Mouse (Mus musculus): ENCODE data around the gene Pald1. TPM values are rescaled to one million over a fixed set of nuclear protein-coding genes. Genes with fewer than 3 reads are reported as not detected.

The Pald1 gene
- total RNA-seq, 1 experiment from 2014 or later, result 0.84 TPM

DNA sequence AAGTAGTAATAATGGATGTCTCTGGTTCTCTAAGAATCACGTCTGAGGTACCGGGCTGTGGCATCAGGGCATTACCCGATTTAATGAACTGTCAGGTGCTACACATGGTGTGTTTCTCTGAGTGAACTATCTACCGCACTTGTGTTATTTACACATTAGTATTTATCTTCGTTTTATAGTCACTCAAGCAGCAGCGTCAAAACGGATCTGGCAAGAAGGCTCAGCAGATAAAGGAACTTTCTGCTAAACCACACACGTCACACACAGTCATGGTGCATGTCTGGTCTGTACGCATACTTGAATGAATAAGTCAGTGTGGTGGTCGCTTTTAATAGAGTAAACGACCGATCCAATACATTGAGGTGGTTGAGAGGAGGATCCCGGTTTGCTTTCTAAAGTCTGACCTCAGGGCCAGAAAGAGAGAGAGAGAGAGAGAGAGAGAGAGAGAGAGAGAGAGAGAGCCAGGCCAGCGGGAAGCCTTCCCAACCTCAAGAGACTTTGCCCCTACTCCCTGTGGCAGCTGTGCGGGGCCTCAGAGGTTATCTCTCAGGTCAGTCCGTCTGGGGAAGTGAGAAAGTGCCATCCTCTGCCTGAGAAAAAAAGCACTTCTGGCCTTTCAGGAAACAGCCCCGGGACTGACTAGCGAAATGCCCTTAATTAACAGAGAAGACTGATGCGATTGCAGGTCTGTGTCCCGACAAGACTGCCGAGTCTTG, 29.7 kb upstream of the Pald1 start:
- ATAC-seq (replicated peaks in 1 of 2; ENCODE audit: insufficient read depth in 1 of 2, low FRiP score in 2 of 2, low TSS enrichment in 1 of 2, low read depth in 1 of 2, poor library complexity in 2 of 2, severe bottlenecking in 2 of 2), result peak; percentile 45 to 54; a peak in 2 of 4 replicates

DNA sequence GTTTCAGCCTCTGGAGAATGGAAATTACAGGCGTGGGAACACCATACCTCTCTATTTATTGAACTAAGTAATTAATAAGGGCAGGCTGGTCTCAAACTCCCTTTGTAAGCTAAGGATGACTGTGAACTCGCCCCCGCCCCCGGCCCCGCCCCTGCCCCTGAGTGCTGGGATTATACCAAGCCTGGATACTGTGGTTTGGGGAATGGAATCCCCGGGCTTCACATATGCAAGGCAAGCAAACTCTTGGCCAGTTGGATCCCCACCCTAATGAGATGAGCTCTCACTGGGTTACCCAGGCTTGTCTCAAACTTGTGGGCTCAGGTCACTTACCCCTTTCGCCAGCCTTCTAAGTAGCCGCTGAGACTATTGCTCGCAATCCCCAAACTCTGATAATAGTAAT, 26.9 kb upstream of the Pald1 start:
- ATAC-seq (replicated peaks in 1 of 2; ENCODE audit: insufficient read depth in 1 of 2, low FRiP score in 2 of 2, low TSS enrichment in 1 of 2, low read depth in 1 of 2, poor library complexity in 2 of 2, severe bottlenecking in 2 of 2), result no peak

DNA sequence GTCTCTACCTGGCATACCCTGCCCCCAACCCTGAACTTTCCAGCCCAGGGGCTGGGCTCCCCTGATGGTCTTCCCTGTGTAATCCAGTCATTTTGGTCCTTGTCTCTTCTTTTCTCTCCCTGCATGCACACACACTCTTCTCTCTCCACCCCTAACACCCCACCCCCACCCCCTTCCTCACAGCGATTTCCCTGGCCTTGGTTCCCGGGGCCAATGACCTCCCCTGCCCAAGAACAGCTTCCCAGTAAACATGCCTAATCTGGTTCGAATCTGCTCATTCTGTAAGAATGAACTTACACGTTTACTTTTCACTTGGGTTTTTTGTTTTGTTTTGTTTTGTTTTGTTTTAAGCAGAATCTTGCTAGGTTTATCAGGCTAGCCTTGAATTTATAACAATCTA, 26.4 kb upstream of the Pald1 start:
- ATAC-seq (replicated peaks in 1 of 2; ENCODE audit: insufficient read depth in 1 of 2, low FRiP score in 2 of 2, low TSS enrichment in 1 of 2, low read depth in 1 of 2, poor library complexity in 2 of 2, severe bottlenecking in 2 of 2), result no peak

DNA sequence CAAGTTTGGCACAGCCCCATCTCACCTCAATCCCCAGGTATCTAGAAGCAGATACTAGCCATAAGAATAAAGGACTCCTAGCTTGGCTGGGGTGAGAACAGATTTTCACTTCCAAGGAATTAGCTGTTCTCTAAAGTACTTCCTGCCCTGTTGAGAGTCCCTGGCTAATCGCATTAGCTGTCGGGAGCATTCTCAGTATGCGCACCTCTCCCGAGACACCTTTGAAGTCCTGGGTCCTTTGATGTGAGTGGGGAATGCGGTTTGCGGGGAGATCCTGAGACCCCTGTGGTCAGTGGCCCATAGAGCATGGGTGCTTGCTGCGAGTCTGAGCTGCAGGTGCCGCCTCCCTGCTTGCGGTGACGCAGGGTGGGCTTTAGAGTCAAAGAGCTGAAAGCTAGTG, 22.6 kb upstream of the Pald1 start:
- ATAC-seq (replicated peaks in 1 of 2; ENCODE audit: insufficient read depth in 1 of 2, low FRiP score in 2 of 2, low TSS enrichment in 1 of 2, low read depth in 1 of 2, poor library complexity in 2 of 2, severe bottlenecking in 2 of 2), result no peak

DNA sequence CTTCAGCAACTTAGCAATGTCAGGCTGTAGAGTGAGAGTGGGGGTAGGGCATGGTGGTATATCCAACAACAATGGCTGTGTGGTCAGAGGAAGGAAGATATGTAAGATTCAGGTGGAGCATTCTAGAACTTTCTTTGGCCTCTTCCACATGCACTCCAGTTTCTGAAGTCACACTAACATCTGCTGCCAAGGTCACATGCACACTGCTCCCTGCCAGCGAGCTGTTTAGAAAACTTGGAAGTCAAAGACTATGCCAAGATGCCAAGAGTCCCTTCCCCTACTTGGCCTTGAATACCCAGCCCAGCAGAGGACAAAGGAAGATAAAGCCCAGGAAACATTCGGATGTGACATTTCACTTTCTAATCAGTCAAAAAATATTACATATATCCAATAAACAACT, 19.6 kb upstream of the Pald1 start:
- no peak for ATAC-seq (replicated peaks in 1 of 2; ENCODE audit: insufficient read depth in 1 of 2, low FRiP score in 2 of 2, low TSS enrichment in 1 of 2, low read depth in 1 of 2, poor library complexity in 2 of 2, severe bottlenecking in 2 of 2)

DNA sequence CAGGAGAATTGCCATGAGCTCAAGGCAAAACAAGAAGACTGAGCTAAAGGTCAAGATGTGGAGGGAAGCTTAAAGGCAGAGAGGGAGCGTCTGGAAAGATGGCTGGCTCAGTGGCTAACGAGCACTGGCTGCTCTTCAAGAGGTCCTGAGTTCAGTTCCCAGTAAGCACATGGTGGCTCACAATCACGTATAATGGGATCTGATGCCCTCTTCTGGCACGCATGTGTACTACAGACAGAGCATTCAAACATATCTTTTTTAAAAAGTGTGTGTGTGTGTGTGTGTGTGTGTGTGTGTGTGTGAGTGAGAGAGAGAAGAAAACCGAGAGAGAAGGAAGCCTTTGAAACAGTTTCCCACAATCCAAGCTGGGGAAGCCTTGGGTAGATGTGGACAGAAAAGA, 19.1 kb upstream of the Pald1 start:
- ATAC-seq (replicated peaks in 1 of 2; ENCODE audit: insufficient read depth in 1 of 2, low FRiP score in 2 of 2, low TSS enrichment in 1 of 2, low read depth in 1 of 2, poor library complexity in 2 of 2, severe bottlenecking in 2 of 2), result no peak

- ATAC-seq (replicated peaks in 1 of 2; ENCODE audit: insufficient read depth in 1 of 2, low FRiP score in 2 of 2, low TSS enrichment in 1 of 2, low read depth in 1 of 2, poor library complexity in 2 of 2, severe bottlenecking in 2 of 2), result no peak
Measured at GRCm38 (mm10) chr10:61400407-61400806, 17.1 kb upstream of the Pald1 start.

- ATAC-seq (replicated peaks in 1 of 2; ENCODE audit: insufficient read depth in 1 of 2, low FRiP score in 2 of 2, low TSS enrichment in 1 of 2, low read depth in 1 of 2, poor library complexity in 2 of 2, severe bottlenecking in 2 of 2), result peak; percentile 85 to 88
Measured at GRCm38 (mm10) chr10:61399156-61399734, 15.9 kb upstream of the Pald1 start.

- ATAC-seq (replicated peaks in 1 of 2; ENCODE audit: insufficient read depth in 1 of 2, low FRiP score in 2 of 2, low TSS enrichment in 1 of 2, low read depth in 1 of 2, poor library complexity in 2 of 2, severe bottlenecking in 2 of 2), result no peak
Measured at GRCm38 (mm10) chr10:61398125-61398524, 14.8 kb upstream of the Pald1 start.

GRCm38 (mm10) chr10:61394476-61395136, 11.3 kb upstream of the Pald1 start:
- peak; percentile 37 to 63; a peak in 2 of 4 replicates for ATAC-seq (replicated peaks in 1 of 2; ENCODE audit: insufficient read depth in 1 of 2, low FRiP score in 2 of 2, low TSS enrichment in 1 of 2, low read depth in 1 of 2, poor library complexity in 2 of 2, severe bottlenecking in 2 of 2)

- ATAC-seq (replicated peaks in 1 of 2; ENCODE audit: insufficient read depth in 1 of 2, low FRiP score in 2 of 2, low TSS enrichment in 1 of 2, low read depth in 1 of 2, poor library complexity in 2 of 2, severe bottlenecking in 2 of 2), result no peak
Measured at GRCm38 (mm10) chr10:61392584-61392983, 9.3 kb upstream of the Pald1 start.

DNA sequence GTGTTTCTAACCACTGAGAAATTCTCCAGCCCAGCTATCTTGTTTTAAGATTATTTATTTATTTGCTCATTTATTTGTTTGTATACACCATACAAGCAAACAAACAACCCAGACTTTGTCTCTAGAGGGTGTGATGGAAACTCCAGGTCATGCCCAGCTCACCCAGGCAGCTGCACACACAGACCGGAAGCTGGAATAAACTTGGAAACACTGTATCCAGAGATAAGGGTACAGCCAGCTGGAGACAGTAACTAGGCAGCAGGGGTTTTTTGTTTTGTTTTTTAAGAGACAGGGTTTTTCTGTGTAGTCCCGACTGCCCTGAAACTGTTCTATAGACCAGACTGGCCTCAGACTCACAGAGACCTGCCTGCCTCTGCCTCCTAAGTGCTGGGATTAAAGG, 6.8 kb upstream of the Pald1 start:
- no peak for ATAC-seq (replicated peaks in 1 of 2; ENCODE audit: insufficient read depth in 1 of 2, low FRiP score in 2 of 2, low TSS enrichment in 1 of 2, low read depth in 1 of 2, poor library complexity in 2 of 2, severe bottlenecking in 2 of 2)

DNA sequence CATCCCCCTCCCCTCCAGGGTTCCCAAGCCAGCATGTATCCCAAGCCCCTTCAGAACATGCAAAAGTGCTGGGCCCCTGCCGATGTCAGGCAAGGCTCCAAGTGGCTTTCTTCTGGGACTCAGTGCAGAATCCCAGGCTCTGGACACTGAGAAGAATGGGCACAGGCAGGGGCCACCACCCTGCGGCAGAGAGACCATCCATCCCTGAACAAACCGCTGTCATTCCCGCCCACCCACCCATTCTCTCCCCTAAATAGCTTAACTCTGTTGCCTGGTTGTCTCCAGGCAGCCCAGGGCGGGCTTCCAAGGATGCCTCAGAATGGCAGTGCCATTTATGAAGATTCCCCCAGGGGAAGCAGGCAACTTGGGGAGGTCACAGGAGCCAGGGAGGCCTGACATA, 5.7 kb upstream of the Pald1 start:
- no peak for ATAC-seq (replicated peaks in 1 of 2; ENCODE audit: insufficient read depth in 1 of 2, low FRiP score in 2 of 2, low TSS enrichment in 1 of 2, low read depth in 1 of 2, poor library complexity in 2 of 2, severe bottlenecking in 2 of 2)

GRCm38 (mm10) chr10:61386284-61386683, 3.0 kb upstream of the Pald1 start:
- ATAC-seq (replicated peaks in 1 of 2; ENCODE audit: insufficient read depth in 1 of 2, low FRiP score in 2 of 2, low TSS enrichment in 1 of 2, low read depth in 1 of 2, poor library complexity in 2 of 2, severe bottlenecking in 2 of 2), result no peak

GRCm38 (mm10) chr10:61385174-61385573, 1.8 kb upstream of the Pald1 start:
- no peak for ATAC-seq (replicated peaks in 1 of 2; ENCODE audit: insufficient read depth in 1 of 2, low FRiP score in 2 of 2, low TSS enrichment in 1 of 2, low read depth in 1 of 2, poor library complexity in 2 of 2, severe bottlenecking in 2 of 2)

GRCm38 (mm10) chr10:61383715-61384047, 351 bp upstream of the Pald1 start:
- peak in 1 of 2 experiments; percentile 43; a peak in 3 of 4 replicates for ATAC-seq (replicated peaks in 1 of 2; ENCODE audit: insufficient read depth in 1 of 2, low FRiP score in 2 of 2, low TSS enrichment in 1 of 2, low read depth in 1 of 2, poor library complexity in 2 of 2, severe bottlenecking in 2 of 2)

GRCm38 (mm10) chr10:61382281-61382731, 1.0 kb downstream of the Pald1 start:
- no peak for ATAC-seq (replicated peaks in 1 of 2; ENCODE audit: insufficient read depth in 1 of 2, low FRiP score in 2 of 2, low TSS enrichment in 1 of 2, low read depth in 1 of 2, poor library complexity in 2 of 2, severe bottlenecking in 2 of 2)

GRCm38 (mm10) chr10:61381823-61382222, 1.5 kb downstream of the Pald1 start:
- ATAC-seq (replicated peaks in 1 of 2; ENCODE audit: insufficient read depth in 1 of 2, low FRiP score in 2 of 2, low TSS enrichment in 1 of 2, low read depth in 1 of 2, poor library complexity in 2 of 2, severe bottlenecking in 2 of 2), result no peak

DNA sequence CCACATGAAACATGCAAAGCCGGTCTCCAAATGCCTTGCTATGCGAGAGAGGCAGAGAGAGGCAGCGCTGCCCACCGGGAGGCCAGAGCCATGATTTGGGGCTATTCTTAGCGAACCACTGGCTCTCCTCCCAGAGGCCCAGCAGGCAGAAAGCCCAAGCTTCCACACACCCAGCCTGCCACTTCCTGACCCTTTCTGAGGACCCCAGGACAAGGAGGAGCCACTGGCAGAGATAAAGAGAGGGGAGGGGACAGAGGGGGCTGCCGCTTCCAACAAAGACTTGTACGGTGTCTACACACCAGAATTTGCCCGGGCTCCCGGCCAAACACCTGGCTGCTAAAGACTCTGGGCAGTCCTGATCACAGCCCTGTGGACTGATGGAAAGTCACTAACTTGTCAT, 3.1 kb downstream of the Pald1 start:
- ATAC-seq (replicated peaks in 1 of 2; ENCODE audit: insufficient read depth in 1 of 2, low FRiP score in 2 of 2, low TSS enrichment in 1 of 2, low read depth in 1 of 2, poor library complexity in 2 of 2, severe bottlenecking in 2 of 2), result no peak; a peak in 1 of 4 replicates
